Mouse (Mus musculus) thymus, postnatal 14 days (tissue): Measurements from ENCODE around the gene Tgfbr3l.
"Not testable (repeated sequence)": the region's sequence is repeated elsewhere in the genome, so short reads cannot be mapped to it uniquely, and the experiment has no call there.

Source experiments
- DNase-seq: peaks from one replicate; pipeline ENCODE4 v3.0.0; 2021

Gene Tgfbr3l

GRCm38 (mm10) chr8:4238434-4239192 is 9.4 kb upstream of the Tgfbr3l start, which contains the start of the genes Map2k7 and Gm49320:
Gene Map2k7 (plus strand): TSS chr8:4238740.
Gene Gm49320 (plus strand): TSS chr8:4238865.
- DNase-seq, result peak; percentile 100

- DNase-seq, result no peak
Measured at GRCm38 (mm10) chr8:4239193-4239890, 8.7 kb upstream of the Tgfbr3l start.

GRCm38 (mm10) chr8:4245061-4245460 is 3.0 kb upstream of the Tgfbr3l start:
- no peak for DNase-seq

DNA sequence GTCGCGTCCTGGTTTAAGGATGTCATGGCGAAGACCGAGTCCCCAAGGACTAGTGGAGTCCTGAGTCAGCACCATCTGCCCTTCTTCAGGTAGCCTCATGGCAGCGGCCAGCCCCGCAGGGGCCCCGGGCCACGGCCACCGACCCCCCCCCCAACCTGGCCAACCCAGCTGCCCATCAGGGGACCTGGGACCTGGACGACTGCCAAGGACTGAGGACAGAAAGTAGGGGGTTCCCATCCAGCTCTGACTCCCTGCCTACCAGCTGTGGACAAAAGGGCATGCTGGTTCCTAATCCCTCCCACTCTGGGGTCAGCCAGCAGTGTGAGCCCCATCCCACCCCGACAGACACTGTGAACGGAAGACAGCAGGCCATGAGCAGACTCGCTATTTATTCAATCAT is 2.3 kb upstream of the Tgfbr3l start:
- DNase-seq, result no peak

GRCm38 (mm10) chr8:4247241-4247640 is 773 bp upstream of the Tgfbr3l start:
- DNase-seq, result no peak

- no peak for DNase-seq
Measured at GRCm38 (mm10) chr8:4249213-4249612, 1.2 kb downstream of the Tgfbr3l start.

GRCm38 (mm10) chr8:4250306-4250970 is 2.4 kb downstream of the Tgfbr3l start:
- peak; percentile 88 for DNase-seq

DNA sequence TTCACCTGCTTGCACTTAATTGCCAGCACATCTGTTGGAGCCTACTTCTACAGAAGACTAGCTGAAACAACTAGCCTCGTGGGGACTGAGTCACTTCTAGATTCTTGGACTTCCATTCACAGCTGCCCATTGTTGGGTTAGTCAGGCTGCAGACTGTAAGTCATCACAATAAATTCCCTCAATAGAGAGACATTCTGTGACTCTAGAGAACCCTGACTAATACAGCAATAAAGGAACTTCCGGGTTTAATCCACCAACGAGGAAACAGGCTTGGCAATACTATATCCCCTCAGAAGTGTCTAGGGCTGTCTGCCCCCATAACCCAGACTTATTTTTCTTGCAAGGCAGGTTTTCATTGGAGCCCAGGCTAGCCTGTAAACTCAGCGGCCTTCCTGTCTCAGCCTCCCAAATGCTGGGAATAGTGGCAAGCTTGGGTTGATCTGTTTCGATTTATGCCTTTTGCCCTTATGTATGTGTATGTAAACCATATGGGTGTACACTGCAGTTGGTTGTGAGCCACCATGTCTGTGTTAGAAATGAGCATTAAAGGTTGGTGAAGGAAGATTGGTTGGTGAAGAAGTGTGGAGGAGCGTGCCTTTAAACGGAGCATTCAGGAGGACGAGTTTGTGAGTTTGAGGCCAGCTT is 4.2 kb downstream of the Tgfbr3l start:
- no peak for DNase-seq

DNA sequence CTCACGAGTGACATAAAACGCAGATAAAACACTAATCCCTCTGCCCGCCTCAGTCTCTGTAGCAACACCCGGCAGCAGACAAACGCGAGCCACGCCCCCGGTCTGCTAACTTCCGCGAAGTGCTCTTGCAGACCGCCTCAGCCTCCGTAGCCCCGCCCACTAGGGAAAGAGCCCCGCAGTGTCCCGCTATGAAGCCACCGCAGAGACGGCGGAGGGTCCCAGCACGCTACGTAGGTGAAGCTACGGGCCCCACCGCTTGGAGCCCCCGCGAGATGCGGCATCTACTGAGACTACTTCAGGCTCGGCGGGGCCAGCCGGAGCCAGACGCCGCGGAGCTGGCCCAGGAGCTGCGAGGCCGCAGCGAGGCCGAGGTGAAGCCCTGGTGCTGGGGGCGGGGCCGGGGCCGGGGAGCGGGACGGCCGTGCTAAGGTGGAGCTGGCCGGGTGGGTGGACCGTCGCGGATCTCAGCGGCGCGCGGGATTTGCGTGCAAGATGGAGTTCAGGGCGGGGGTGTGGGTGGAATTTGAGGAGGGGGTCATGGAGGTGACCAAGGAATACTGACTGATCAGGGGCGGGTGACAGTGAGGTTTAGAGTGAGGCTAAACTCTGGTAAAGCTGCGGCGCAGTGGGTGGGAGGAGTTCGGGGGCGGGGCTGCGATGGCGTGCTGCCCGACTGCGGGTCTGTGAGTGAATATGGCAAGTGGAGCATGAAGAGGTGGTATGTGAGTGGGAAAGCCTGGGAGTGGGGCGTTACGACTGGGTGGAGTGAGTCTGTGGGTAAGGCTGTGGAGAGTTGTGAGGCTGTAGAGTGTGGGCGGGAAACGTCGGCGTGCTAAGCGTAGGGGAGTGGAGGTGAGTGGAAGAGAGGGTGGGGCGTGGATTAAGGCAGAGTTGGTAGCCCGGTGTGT is 5.2 kb downstream of the Tgfbr3l start, which contains the start of gene Snapc2:
TSS of gene Snapc2 (plus strand) at position 147 of the 908 bp plus-strand sequence.
- DNase-seq, result peak; percentile 97

GRCm38 (mm10) chr8:4254001-4254400 is 6.0 kb downstream of the Tgfbr3l start:
- DNase-seq, result no peak

- not testable (repeated sequence) for DNase-seq
Measured at GRCm38 (mm10) chr8:4255471-4255870, 7.5 kb downstream of the Tgfbr3l start.

GRCm38 (mm10) chr8:4256911-4257310 is 8.9 kb downstream of the Tgfbr3l start:
- no peak for DNase-seq

DNA sequence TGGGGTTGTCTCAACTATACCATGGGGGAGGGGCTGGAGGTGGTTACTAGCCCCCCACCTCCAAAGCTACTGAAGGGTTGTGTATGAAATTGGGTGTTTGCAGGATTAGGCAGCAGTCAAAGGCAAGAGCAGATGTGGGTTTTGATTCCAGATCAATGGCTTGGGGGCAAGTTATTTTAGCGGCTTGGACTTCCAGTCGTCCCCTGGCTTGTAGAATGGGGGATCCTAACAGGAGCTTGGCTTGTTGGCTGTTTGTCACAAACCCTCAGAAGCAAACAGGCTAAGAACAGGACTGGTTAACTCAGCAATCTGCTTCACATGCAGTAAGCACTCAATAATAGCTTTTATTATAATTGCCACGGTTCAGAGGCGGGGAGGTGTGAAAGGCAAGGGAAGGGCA is 9.3 kb downstream of the Tgfbr3l start:
- DNase-seq, result no peak

- DNase-seq, result peak; percentile 88
Measured at GRCm38 (mm10) chr8:4258233-4258632, 10.2 kb downstream of the Tgfbr3l start.

GRCm38 (mm10) chr8:4258678-4259077 is 10.7 kb downstream of the Tgfbr3l start:
- no peak for DNase-seq

GRCm38 (mm10) chr8:4259125-4259804 is 11.3 kb downstream of the Tgfbr3l start, which contains the start of gene Ctxn1:
Gene Ctxn1 (minus strand): TSS chr8:4259274.
- peak; percentile 99 for DNase-seq

GRCm38 (mm10) chr8:4259805-4260170 is 11.8 kb downstream of the Tgfbr3l start:
- no peak for DNase-seq

GRCm38 (mm10) chr8:4263105-4263791 is 15.2 kb downstream of the Tgfbr3l start:
- no peak for DNase-seq

- no peak for DNase-seq
Measured at GRCm38 (mm10) chr8:4265160-4265914, 17.3 kb downstream of the Tgfbr3l start.

GRCm38 (mm10) chr8:4267627-4268026 is 19.6 kb downstream of the Tgfbr3l start:
- peak; percentile 37 for DNase-seq
